Mouse (Mus musculus) megakaryocyte-erythroid progenitor cell, adult 5 weeks (primary cell): ENCODE data around the gene Col4a4. TPM values are rescaled to one million over a fixed set of nuclear protein-coding genes. Genes with fewer than 3 reads are reported as not detected.

Experiments used
- polyA plus RNA-seq: library from polyadenylated mRNA; stranded (reverse); fragments of >175 nt; gene quantifications from 2 replicates; pipeline ENCODE4 v1.2.3, GENCODE M21; 2012

Col4a4 gene
- polyA plus RNA-seq: not detected in 2 replicates

GRCm38 (mm10) chr1:82586713-82587399, at the start of gene Col4a4, which contains the start of gene Col4a3:
TSS of gene Col4a4 (minus strand) at chr1:82586849.
TSS of gene Col4a3 (plus strand) at chr1:82586921.

Other genes starting within 250 kb of the Col4a4 start
- gene Col4a3, start 72 bp upstream of the Col4a4 start, polyA plus RNA-seq: not detected in 2 replicates
- gene Mff, start 138.0 kb upstream of the Col4a4 start, polyA plus RNA-seq: 91.1 and 118 TPM in 2 replicates
- gene Tm4sf20, start 181.6 kb upstream of the Col4a4 start, polyA plus RNA-seq: not detected in 2 replicates
- gene Gm47791, start 184.4 kb upstream of the Col4a4 start, polyA plus RNA-seq: not detected in 2 replicates